Mouse (Mus musculus) G1E (cell line): ENCODE results near the gene Sf3b6. TPM values are rescaled to one million over a fixed set of nuclear protein-coding genes. Genes with fewer than 3 reads are reported as not detected.

Experiments
- ATAC-seq: 2 replicates; pipeline ENCODE4 v1.8.0; 2016; ENCODE audit warnings: mild to moderate bottlenecking; ENCODE audit not compliant: insufficient number of reproducible peaks, poor library complexity, low FRiP score, severe bottlenecking; ENCODE audit errors: extremely low read depth
- DNase-seq: peaks from one replicate; pipeline ENCODE4 v3.0.0; 2012; ENCODE audit warnings: low spot score
- H3K27me3 ChIP-seq: 2 replicates; pipeline ENCODE4 v1.6.1; 2012; ENCODE audit warnings: mild to moderate bottlenecking, low read length, inconsistent platforms; ENCODE audit not compliant: insufficient read depth
- H3K36me3 ChIP-seq: replicated peaks from 2 replicates; pipeline ENCODE3; 2012; ENCODE audit warnings: mild to moderate bottlenecking, inconsistent platforms
- H3K4me1 ChIP-seq: 2 replicates; pipeline ENCODE4 v1.6.1; 2012; ENCODE audit warnings: low read depth, low read length, inconsistent platforms, mixed read lengths; ENCODE audit not compliant: insufficient read depth
- H3K4me3 ChIP-seq: 2 replicates; pipeline ENCODE4 v1.5.1; 2012; ENCODE audit warnings: low read depth, mild to moderate bottlenecking, inconsistent platforms, low read length, moderate library complexity, mixed read lengths
- H3K9me3 ChIP-seq: replicated peaks from 2 replicates; pipeline ENCODE4 v1.6.1; 2012; ENCODE audit warnings: inconsistent platforms
- CTCF ChIP-seq: IDR thresholded peaks from 2 replicates; pipeline ENCODE4 v1.5.1; 2012; ENCODE audit warnings: low read depth, low read length, inconsistent platforms, mixed read lengths
- GATA1 ChIP-seq: IDR thresholded peaks from 2 replicates; pipeline ENCODE4 v1.6.1; 2012; ENCODE audit warnings: borderline replicate concordance, low read length, inconsistent platforms, mixed read lengths
- GATA2 ChIP-seq: IDR thresholded peaks from 2 replicates; pipeline ENCODE4 v1.6.1; 2012; ENCODE audit warnings: low read depth, low read length, inconsistent platforms, borderline replicate concordance
- POLR2AphosphoS5 ChIP-seq: IDR thresholded peaks from 2 replicates; pipeline ENCODE4 v1.6.1; 2012; ENCODE audit warnings: low read depth, low read length, inconsistent platforms; ENCODE audit not compliant: insufficient replicate concordance
- TAL1 ChIP-seq: conservative IDR thresholded peaks from 2 replicates; pipeline ENCODE4 v1.6.1; 2012; ENCODE audit warnings: low read depth, low read length, inconsistent platforms, mixed read lengths
- polyA plus RNA-seq: library from polyadenylated mRNA; stranded (reverse); fragments of >175 nt; gene quantifications from 2 replicates; pipeline ENCODE4 v1.2.3, GENCODE M21; 2012
- total RNA-seq, 2 experiments: library from RNA; stranded (forward) in 1 of 2; stranded (reverse) in 1 of 2; fragments of 200-1000 nt in 1 of 2; fragments of >200 nt in 1 of 2; fragmentation: Nextera tagmentation in 1 of 2; gene quantifications; 2 replicates each; pipeline ENCODE4 v1.2.3; 2014 to 2017

Gene Sf3b6
- total and polyA plus RNA-seq, 3 experiments, result 8.2 to 193 (median 44.4) TPM

GRCm38 (mm10) chr12:4811036-4811435, 6.3 kb upstream of the Sf3b6 start:
- TF ChIP-seq POLR2AphosphoS5 (no peak), GATA1 (no peak), TAL1 (no peak), CTCF (no peak), GATA2 (no peak)
- no peaks in the 10 kb centered on the region for H3K36me3 ChIP-seq
- no peak for ATAC-seq
- peaks cover 26% of the 10 kb centered on the region for H3K27me3 ChIP-seq
- no peak for DNase-seq
- no peak overlapping the region for H3K4me3 ChIP-seq
- H3K9me3 ChIP-seq, result no peaks in the 10 kb centered on the region
- H3K4me1 ChIP-seq, result no peaks in the 10 kb centered on the region

- Histone ChIP-seq H3K9me3 (no peaks in the 10 kb centered on the region), H3K4me3 (no peak overlapping the region), H3K27me3 (peaks cover 26% of the 10 kb centered on the region), H3K36me3 (no peaks in the 10 kb centered on the region), H3K4me1 (peaks cover 4% of the 10 kb centered on the region)
- TF ChIP-seq CTCF (no peak), GATA1 (no peak), GATA2 (no peak), POLR2AphosphoS5 (no peak), TAL1 (no peak)
- no peak for DNase-seq
- ATAC-seq, result no peak
Observed at GRCm38 (mm10) chr12:4811705-4812104, 5.6 kb upstream of the Sf3b6 start.

- H3K4me3 ChIP-seq, result no peak overlapping the region
- TF ChIP-seq TAL1 (no peak), GATA2 (no peak), GATA1 (no peak), CTCF (no peak), POLR2AphosphoS5 (no peak)
- H3K4me1 ChIP-seq, result peaks cover 14% of the 10 kb centered on the region
- no peaks in the 10 kb centered on the region for H3K9me3 ChIP-seq
- ATAC-seq (no peak), DNase-seq (no peak)
- peaks cover 26% of the 10 kb centered on the region for H3K27me3 ChIP-seq
- H3K36me3 ChIP-seq, result no peaks in the 10 kb centered on the region
Observed at GRCm38 (mm10) chr12:4813636-4814035, 3.7 kb upstream of the Sf3b6 start.

- peaks cover 23% of the 10 kb centered on the region for H3K4me1 ChIP-seq
- 0 out of 2 replicates have a peak, but pooled peaks have one; percentile 6 for ATAC-seq
- peak; percentile 28 for DNase-seq
- peaks cover 16% of the 10 kb centered on the region for H3K27me3 ChIP-seq
- TF ChIP-seq GATA2 (no peak), GATA1 (no peak), POLR2AphosphoS5 (no peak), CTCF (no peak), TAL1 (no peak)
- no peaks in the 10 kb centered on the region for H3K9me3 ChIP-seq
- H3K4me3 ChIP-seq, result peak overlapping the region; percentile 89
- peaks cover 28% of the 10 kb centered on the region for H3K36me3 ChIP-seq
Observed at GRCm38 (mm10) chr12:4816680-4817360, 524 bp upstream of the Sf3b6 start.

- DNase-seq, result no peak
- ATAC-seq, result no peak
- Histone ChIP-seq H3K27me3 (no peaks in the 10 kb centered on the region), H3K36me3 (peaks cover 78% of the 10 kb centered on the region), H3K9me3 (no peaks in the 10 kb centered on the region), H3K4me1 (no peaks in the 10 kb centered on the region), H3K4me3 (no peak overlapping the region)
- TF ChIP-seq GATA1, result no peak
- no peak for TF ChIP-seq TAL1
- TF ChIP-seq CTCF, result no peak
- TF ChIP-seq POLR2AphosphoS5, result no peak
- no peak for TF ChIP-seq GATA2
Observed at GRCm38 (mm10) chr12:4827256-4827655, 9.9 kb downstream of the Sf3b6 start.

GRCm38 (mm10) chr12:4836959-4837358, 19.6 kb downstream of the Sf3b6 start:
- no peak overlapping the region for H3K4me3 ChIP-seq
- ATAC-seq (no peak), DNase-seq (no peak)
- TF ChIP-seq TAL1 (no peak), GATA2 (no peak), POLR2AphosphoS5 (no peak), GATA1 (no peak), CTCF (no peak)
- H3K36me3 ChIP-seq, result peaks cover 51% of the 10 kb centered on the region
- H3K9me3 ChIP-seq, result no peaks in the 10 kb centered on the region
- no peaks in the 10 kb centered on the region for H3K27me3 ChIP-seq
- peaks cover 25% of the 10 kb centered on the region for H3K4me1 ChIP-seq
